Mouse (Mus musculus) heart, embryonic 16.5 days (tissue): ENCODE results near the gene Naa15. TPM values are rescaled to one million over a fixed set of nuclear protein-coding genes. Genes with fewer than 3 reads are reported as not detected.
"Not testable (repeated sequence)": the region's sequence is repeated elsewhere in the genome, so short reads cannot be mapped to it uniquely, and the experiment has no call there.

Experiments used
- ATAC-seq: fragments of 200-750 bp; cut with Nextera tagmentation; replicated peaks from 2 replicates; pipeline ENCODE4 v1.8.0; 2017; ENCODE audit warnings: moderate number of reproducible peaks; ENCODE audit not compliant: insufficient read depth, low FRiP score; ENCODE audit errors: extremely low read depth
- H3K27ac ChIP-seq: fragments of 300-500 bp; sonication (generic); 2 replicates; pipeline ENCODE4 v1.5.1; 2014; ENCODE audit warnings: mild to moderate bottlenecking, low read length, control low read depth, moderate library complexity
- H3K27me3 ChIP-seq: fragments of 300-500 bp; sonication (generic); 2 replicates; pipeline ENCODE4 v1.6.1; 2014; ENCODE audit warnings: low read length, mixed read lengths; ENCODE audit not compliant: control insufficient read depth, insufficient read depth
- H3K36me3 ChIP-seq: fragments of 300-500 bp; sonication (generic); 2 replicates; pipeline ENCODE4 v1.6.1; 2014; ENCODE audit not compliant: control insufficient read depth, insufficient read depth
- H3K4me1 ChIP-seq: fragments of 300-500 bp; sonication (generic); 2 replicates; pipeline ENCODE4 v1.6.1; 2014; ENCODE audit warnings: low read length, mixed read lengths; ENCODE audit not compliant: control insufficient read depth, insufficient read depth
- H3K4me2 ChIP-seq: fragments of 300-500 bp; sonication (generic); 2 replicates; pipeline ENCODE4 v1.6.1; 2014; ENCODE audit warnings: low read depth, mild to moderate bottlenecking, control low read depth, low read length
- H3K4me3 ChIP-seq: fragments of 300-500 bp; sonication (generic); 2 replicates; pipeline ENCODE4 v1.5.1; 2014; ENCODE audit warnings: mild to moderate bottlenecking, control low read depth, low read length
- H3K9ac ChIP-seq: fragments of 300-500 bp; sonication (generic); 2 replicates; pipeline ENCODE4 v1.6.1; 2014; ENCODE audit warnings: low read length, control low read depth
- H3K9me3 ChIP-seq: fragments of 300-500 bp; sonication (generic); replicated peaks from 2 replicates; pipeline ENCODE4 v1.6.1; 2016; ENCODE audit warnings: low read length; ENCODE audit not compliant: control insufficient read depth
- WGBS: fragments of 180-500 bp; shearing (Covaris S2); extraction: QIAGEN DNeasy Blood & Tissue Kit; methylation state at CpG from one replicate; pipeline ENCODE4 v1.1.7; 2014; 5-methylcytosine and 5-hydroxymethylcytosine counted together
- polyA plus RNA-seq: library from polyadenylated mRNA; unstranded; fragments of >200 nt; fragmentation: Nextera tagmentation; extraction: Ambion mirVana; gene quantifications from 2 replicates; pipeline ENCODE4 v1.2.1, GENCODE M21; 2015

The Naa15 gene
- polyA plus RNA-seq, 1 experiment from 2014 or later: 32.7 TPM

DNA sequence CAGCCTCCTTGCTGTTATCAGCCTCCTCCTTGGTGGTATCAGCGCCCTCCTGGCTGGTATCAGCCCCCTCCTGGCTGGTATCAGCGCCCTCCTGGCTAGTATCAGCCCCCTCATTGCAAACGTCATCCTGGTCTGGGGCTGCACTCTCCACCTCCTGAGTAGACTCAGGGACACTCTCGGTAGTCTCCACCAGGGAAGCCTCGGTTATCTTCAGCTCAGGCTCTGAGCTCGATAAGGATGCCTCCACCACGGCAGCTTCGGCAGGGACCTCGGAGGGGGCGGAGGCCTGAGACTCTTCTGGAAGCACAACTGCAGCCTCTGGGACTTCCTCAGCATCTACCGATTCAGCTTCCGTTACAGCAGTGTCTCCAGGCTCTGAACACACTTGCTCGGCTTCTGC is 26.0 kb upstream of the Naa15 start:
- H3K4me2 ChIP-seq: peak overlapping the region; percentile 63
- peak overlapping the region; percentile 55; the same call in 1 of the 2 replicates for H3K9ac ChIP-seq
- no peaks in the 10 kb centered on the region for H3K27me3 ChIP-seq
- ATAC-seq: 0 out of 2 replicates have a peak, but pooled peaks have one; percentile 18
- H3K27ac ChIP-seq: no peak overlapping the region
- H3K36me3 ChIP-seq: no peaks in the 10 kb centered on the region
- H3K4me3 ChIP-seq: peak overlapping the region; percentile 33
- peaks cover 6% of the 10 kb centered on the region for H3K4me1 ChIP-seq
- WGBS: 5% methylated on average over 13 of the region's 13 CpGs
- H3K9me3 ChIP-seq: no peaks in the 10 kb centered on the region

DNA sequence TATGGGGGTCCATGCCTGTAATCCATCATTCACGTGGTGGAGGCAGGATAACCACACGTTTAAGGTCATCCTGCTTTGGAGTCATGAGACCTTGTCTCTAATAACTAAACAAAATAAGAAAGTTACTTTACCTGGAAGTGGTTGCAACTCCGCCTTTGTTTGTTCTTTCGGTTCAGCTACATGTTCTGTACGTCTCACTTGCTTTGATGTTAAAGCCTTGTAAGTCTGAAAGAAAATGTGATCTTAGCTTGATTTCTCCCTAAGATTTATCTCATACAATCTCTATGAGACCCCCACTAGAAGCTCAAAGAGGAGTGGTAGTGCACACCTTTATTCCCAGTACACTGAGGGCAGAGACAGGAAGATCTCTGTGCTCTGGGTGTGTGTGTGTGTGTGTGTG is 23.9 kb upstream of the Naa15 start:
- Histone ChIP-seq H3K27ac (no peak overlapping the region), H3K4me1 (peaks cover 7% of the 10 kb centered on the region), H3K4me3 (no peak overlapping the region), H3K36me3 (no peaks in the 10 kb centered on the region), H3K9ac (no peak overlapping the region), H3K27me3 (peaks cover 7% of the 10 kb centered on the region), H3K9me3 (no peaks in the 10 kb centered on the region), H3K4me2 (no peak overlapping the region)
- WGBS: 86% methylated on average over 5 of the region's 5 CpGs
- ATAC-seq: no peak

DNA sequence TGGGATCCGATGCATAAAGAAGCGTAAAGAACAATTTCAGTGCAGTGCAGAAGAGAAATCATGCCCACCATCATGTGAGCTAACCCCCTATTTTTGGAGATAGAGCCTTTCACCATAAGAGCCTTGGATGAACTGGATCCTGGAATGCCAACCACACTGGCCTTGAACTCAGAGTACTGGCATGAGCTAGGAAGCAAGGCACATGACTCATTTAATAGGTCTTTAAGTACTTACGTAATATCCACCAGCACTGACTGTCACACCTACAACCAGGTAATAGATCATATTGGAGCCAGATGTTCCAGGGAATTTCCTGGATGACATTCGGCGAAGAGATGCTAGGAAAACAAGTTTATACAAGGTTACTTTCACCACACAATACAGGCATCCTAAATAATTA is 23.4 kb upstream of the Naa15 start:
- WGBS: 89% methylated on average over 5 of the region's 5 CpGs
- Histone ChIP-seq H3K4me2 (no peak overlapping the region), H3K4me1 (peaks cover 9% of the 10 kb centered on the region), H3K36me3 (no peaks in the 10 kb centered on the region), H3K4me3 (no peak overlapping the region), H3K27ac (no peak overlapping the region), H3K9me3 (no peaks in the 10 kb centered on the region), H3K27me3 (peaks cover 8% of the 10 kb centered on the region), H3K9ac (no peak overlapping the region)
- no peak for ATAC-seq

DNA sequence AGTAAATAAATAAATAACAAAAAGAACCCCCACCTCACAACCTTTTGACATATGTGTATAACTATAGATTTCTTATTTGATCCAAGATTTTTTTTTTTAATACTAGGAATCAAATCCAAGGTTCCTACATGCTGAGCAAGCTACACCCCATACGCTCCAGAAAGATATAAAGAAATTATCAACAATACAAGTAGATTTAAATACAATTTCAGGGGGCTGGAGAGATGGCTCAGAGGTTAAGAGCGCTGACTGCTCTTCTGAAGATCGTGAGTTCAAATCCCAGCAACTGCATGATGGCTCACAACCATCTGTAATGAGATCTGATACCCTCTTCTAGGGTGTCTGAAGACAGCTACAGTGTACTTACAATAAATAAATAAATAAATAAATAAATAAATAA is 21.9 kb upstream of the Naa15 start:
- H3K4me1 ChIP-seq: peaks cover 10% of the 10 kb centered on the region
- not testable (repeated sequence) for H3K36me3 ChIP-seq, H3K4me3 ChIP-seq, ATAC-seq, H3K9ac ChIP-seq, H3K4me2 ChIP-seq, H3K9me3 ChIP-seq, H3K27me3 ChIP-seq, H3K27ac ChIP-seq
- WGBS: 95% methylated on average over 3 of the region's 3 CpGs

DNA sequence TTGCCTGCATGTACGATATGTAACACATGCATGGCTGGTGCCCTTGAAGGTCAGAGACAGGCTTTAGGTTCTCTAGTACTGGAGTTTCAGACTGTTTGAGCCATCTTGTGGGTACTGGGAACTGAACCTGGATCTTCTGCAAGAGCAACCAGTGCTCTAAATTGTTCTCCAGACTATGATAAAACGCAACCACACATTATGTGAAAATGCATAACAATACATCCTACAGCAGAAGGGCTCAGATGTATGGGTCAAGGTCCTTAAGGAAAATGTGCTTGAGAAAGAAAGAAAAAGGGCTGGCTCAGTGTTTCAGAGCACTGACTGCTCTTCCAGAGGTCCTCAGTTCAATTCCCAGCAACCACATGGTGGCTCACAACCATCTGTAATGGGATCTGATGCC is 21.3 kb upstream of the Naa15 start:
- WGBS: 89% methylated on average over 2 of the region's 2 CpGs
- ATAC-seq: no peak

DNA sequence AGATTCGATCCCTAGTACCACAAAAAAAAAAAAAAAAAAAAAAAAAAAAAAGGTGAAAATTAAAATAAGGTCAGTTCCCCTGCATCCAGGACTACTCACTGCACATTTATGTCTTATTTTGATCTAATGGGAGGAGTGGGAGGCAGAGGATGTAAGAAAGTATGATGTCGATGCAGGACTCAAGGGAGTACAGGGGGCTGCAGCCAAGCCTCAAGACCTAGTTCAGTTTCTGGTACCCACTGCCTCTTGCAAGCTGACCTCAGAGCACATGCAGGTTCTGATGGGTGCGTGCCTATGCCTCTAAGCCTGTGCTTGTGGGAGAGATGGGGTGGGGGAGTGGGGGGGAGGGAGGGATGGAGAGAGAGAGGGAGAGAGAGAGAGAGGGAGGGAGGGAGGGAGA is 20.1 kb upstream of the Naa15 start:
- H3K9me3 ChIP-seq: no peaks in the 10 kb centered on the region
- H3K4me1 ChIP-seq: peaks cover 10% of the 10 kb centered on the region
- 70% methylated on average over 3 of the region's 3 CpGs for WGBS
- no peak overlapping the region for H3K4me3 ChIP-seq
- H3K36me3 ChIP-seq: no peaks in the 10 kb centered on the region
- no peak overlapping the region for H3K9ac ChIP-seq
- peaks cover 8% of the 10 kb centered on the region for H3K27me3 ChIP-seq
- ATAC-seq: no peak
- H3K4me2 ChIP-seq: no peak overlapping the region
- H3K27ac ChIP-seq: no peak overlapping the region

More for the DNA sequence above, 21.3 kb upstream of the Naa15 start:
- Histone ChIP-seq H3K4me1 (peaks cover 10% of the 10 kb centered on the region), H3K4me2 (no peak overlapping the region), H3K27me3 (peaks cover 8% of the 10 kb centered on the region), H3K27ac (no peak overlapping the region), H3K9me3 (no peaks in the 10 kb centered on the region), H3K4me3 (no peak overlapping the region), H3K9ac (no peak overlapping the region), H3K36me3 (no peaks in the 10 kb centered on the region)

DNA sequence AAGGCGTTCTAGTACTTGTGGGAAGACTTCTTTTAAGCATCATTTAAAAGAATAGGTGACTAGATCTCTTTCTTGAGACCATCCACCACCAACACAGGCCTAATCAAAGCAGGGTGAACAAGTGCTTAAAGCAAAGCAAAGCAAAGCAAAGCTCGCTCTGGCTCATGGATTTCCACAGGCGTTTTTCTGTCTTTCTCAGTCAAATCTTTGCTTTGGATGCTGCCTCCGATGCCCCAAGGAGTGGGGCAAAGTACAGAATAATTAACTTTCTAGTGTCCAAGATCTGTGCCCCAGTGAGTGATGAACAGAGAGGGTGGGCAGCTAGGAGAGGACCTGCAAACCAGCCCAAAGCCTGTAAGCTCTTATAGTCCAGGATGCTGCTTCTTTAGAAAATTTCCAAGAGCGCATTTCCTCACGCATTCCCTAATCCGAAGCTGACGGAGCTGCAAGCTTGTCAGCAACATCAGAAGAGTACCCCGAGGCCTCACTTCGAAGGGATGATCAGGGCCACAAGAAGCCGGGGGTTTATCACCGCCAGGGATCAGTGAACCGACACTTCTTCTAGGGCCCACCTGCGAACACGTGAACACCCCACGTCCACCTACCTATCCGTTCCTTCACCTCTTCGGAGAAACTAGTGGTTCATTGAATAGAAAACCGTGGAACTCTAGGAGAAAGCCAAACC is 19.3 kb upstream of the Naa15 start:
- H3K4me1 ChIP-seq: peaks cover 10% of the 10 kb centered on the region
- H3K4me2 ChIP-seq: peak overlapping the region; percentile 80
- H3K36me3 ChIP-seq: no peaks in the 10 kb centered on the region
- H3K4me3 ChIP-seq: no peak overlapping the region
- peaks cover 8% of the 10 kb centered on the region for H3K27me3 ChIP-seq
- no peak overlapping the region for H3K27ac ChIP-seq
- no peak overlapping the region for H3K9ac ChIP-seq
- no peak for ATAC-seq
- no peaks in the 10 kb centered on the region for H3K9me3 ChIP-seq
- 40% methylated on average over 19 of the region's 19 CpGs for WGBS

DNA sequence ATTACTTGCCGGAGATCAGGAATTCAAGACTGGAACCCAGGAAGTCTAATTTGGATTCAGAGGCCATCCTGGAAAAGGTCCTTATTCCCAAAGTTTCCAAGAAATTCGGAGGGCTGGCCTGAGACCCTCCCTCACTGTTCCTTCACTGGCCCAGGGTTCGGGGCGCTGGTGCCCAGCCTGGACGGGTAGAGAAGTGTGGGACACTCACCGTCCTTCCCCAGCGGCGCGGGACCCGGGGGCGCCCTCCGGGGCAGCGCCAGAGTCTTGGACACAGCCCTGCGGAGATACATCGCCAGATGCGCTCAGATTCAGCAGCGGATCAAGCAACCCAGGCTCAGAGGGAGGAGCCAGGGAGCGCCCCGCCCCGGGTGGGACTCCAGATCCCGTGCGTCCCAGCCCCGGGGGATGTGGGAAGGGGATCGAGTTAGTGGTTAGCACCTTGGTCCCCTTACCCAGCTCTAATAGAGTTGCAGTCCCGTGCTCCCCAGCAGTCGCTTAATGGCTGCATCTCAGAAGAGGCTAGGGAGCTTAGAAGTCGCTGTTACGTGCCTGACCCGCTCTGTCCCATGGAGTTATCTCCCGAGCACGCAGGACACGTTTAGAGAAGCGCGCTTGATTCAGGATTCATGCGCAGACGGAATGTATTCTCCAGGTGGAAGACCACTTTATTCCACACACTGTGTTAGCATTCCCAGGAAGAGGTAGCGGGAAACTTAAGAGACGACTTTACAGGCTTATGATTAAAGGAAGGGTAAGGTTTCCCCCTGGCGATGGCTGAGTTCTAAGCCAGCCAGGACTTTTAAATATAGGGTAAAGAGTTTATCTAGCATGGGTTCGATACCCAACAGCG is 18.5 kb upstream of the Naa15 start, which contains the start of gene Mgarp:
Gene Mgarp, minus strand, starts transcription at position 520 of the 850 bp plus-strand sequence.
- Histone ChIP-seq H3K36me3 (no peaks in the 10 kb centered on the region), H3K4me1 (peaks cover 10% of the 10 kb centered on the region), H3K4me2 (peak within 1 kb of the TSS; percentile 80), H3K9me3 (no peaks in the 10 kb centered on the region), H3K9ac (peak within 1 kb of the TSS; percentile 71), H3K4me3 (peak within 1 kb of the TSS; percentile 64), H3K27ac (0 out of 2 replicates have a peak within 1 kb of the TSS, but pooled peaks have one; percentile 3), H3K27me3 (peaks cover 8% of the 10 kb centered on the region)
- ATAC-seq: peak; percentile 82
- 3% methylated on average over 41 of the region's 41 CpGs for WGBS
